Mouse (Mus musculus) spleen, postnatal 10 days (tissue): ENCODE measurements around the gene Osbpl7.

ENCODE experiments used
- DNase-seq, 2 experiments: peaks; one replicate each; pipeline ENCODE4 v3.0.0; 2021 to 2022; ENCODE audit warnings: low spot score in 2 of 2

The Osbpl7 gene

GRCm38 (mm10) chr11:97050216-97050943 is at the start of gene Osbpl7:
Gene Osbpl7 (plus strand): TSS chr11:97050628.
- DNase-seq: peak; percentile 42 to 69

GRCm38 (mm10) chr11:97003170-97003569 is 47.3 kb upstream of the Osbpl7 start:
- no peak for DNase-seq

- DNase-seq: no peak
Observed at GRCm38 (mm10) chr11:97007093-97007794, 43.2 kb upstream of the Osbpl7 start.

- no peak for DNase-seq
Observed at GRCm38 (mm10) chr11:97009198-97009790, 41.1 kb upstream of the Osbpl7 start.

GRCm38 (mm10) chr11:97013121-97013670 is 37.2 kb upstream of the Osbpl7 start, which contains the start of gene Sp6:
Gene Sp6 (plus strand): TSS chr11:97013394.
- DNase-seq: no peak

- DNase-seq: no peak
Observed at GRCm38 (mm10) chr11:97017696-97018582, 32.5 kb upstream of the Osbpl7 start.

GRCm38 (mm10) chr11:97018583-97019344 is 31.7 kb upstream of the Osbpl7 start:
- DNase-seq: no peak

- DNase-seq: no peak
Observed at GRCm38 (mm10) chr11:97019345-97019708, 31.1 kb upstream of the Osbpl7 start.

GRCm38 (mm10) chr11:97021121-97021765 is 29.2 kb upstream of the Osbpl7 start:
- no peak for DNase-seq

- DNase-seq: peak; percentile 61 to 85
Observed at GRCm38 (mm10) chr11:97021873-97022484, 28.4 kb upstream of the Osbpl7 start.

GRCm38 (mm10) chr11:97024977-97025376 is 25.5 kb upstream of the Osbpl7 start:
- DNase-seq: no peak

- DNase-seq: peak; percentile 84 to 93
Observed at GRCm38 (mm10) chr11:97025721-97026344, 24.6 kb upstream of the Osbpl7 start.

- peak; percentile 87 to 89 for DNase-seq
Observed at GRCm38 (mm10) chr11:97029686-97030417, 20.6 kb upstream of the Osbpl7 start, which contains the start of gene Scrn2. Gene Scrn2 (plus strand): TSS chr11:97029938.

- DNase-seq: no peak
Observed at GRCm38 (mm10) chr11:97030426-97030825, 20.0 kb upstream of the Osbpl7 start.

GRCm38 (mm10) chr11:97031977-97032376 is 18.5 kb upstream of the Osbpl7 start:
- DNase-seq: no peak

- no peak for DNase-seq
Observed at GRCm38 (mm10) chr11:97032499-97032898, 17.9 kb upstream of the Osbpl7 start.

GRCm38 (mm10) chr11:97033781-97034180 is 16.6 kb upstream of the Osbpl7 start:
- DNase-seq: no peak

GRCm38 (mm10) chr11:97036141-97036540 is 14.3 kb upstream of the Osbpl7 start:
- DNase-seq: no peak
